Mouse (Mus musculus) neural tube, embryonic 15.5 days (tissue): ENCODE results near the gene Bfsp1. TPM values are rescaled to one million over a fixed set of nuclear protein-coding genes. Genes with fewer than 3 reads are reported as not detected.

ENCODE experiments used
- ATAC-seq: fragments of 200-750 bp; cut with Nextera tagmentation; 2 replicates; pipeline ENCODE4 v1.8.0; 2017; ENCODE audit warnings: mild to moderate bottlenecking, moderate TSS enrichment, moderate library complexity; ENCODE audit not compliant: low FRiP score
- H3K27ac ChIP-seq: fragments of 300-500 bp; sonication (generic); replicated peaks from 2 replicates; pipeline ENCODE4 v1.5.1; 2015; ENCODE audit warnings: mild to moderate bottlenecking, inconsistent platforms
- H3K27me3 ChIP-seq: fragments of 300-500 bp; sonication (generic); replicated peaks from 2 replicates; pipeline ENCODE4 v1.6.1; 2015; ENCODE audit warnings: inconsistent platforms
- H3K36me3 ChIP-seq: fragments of 300-500 bp; sonication (generic); 2 replicates; pipeline ENCODE4 v1.6.1; 2015; ENCODE audit warnings: inconsistent platforms
- H3K4me1 ChIP-seq: fragments of 300-500 bp; sonication (generic); 2 replicates; pipeline ENCODE4 v1.6.1; 2015; ENCODE audit warnings: inconsistent platforms
- H3K4me2 ChIP-seq: fragments of 300-500 bp; sonication (generic); 2 replicates; pipeline ENCODE4 v1.6.1; 2015; ENCODE audit warnings: inconsistent platforms, mild to moderate bottlenecking, moderate library complexity
- H3K4me3 ChIP-seq: fragments of 300-500 bp; sonication (generic); replicated peaks from 2 replicates; pipeline ENCODE4 v1.5.1; 2015; ENCODE audit warnings: mild to moderate bottlenecking, inconsistent platforms
- H3K9ac ChIP-seq: fragments of 300-500 bp; sonication (generic); replicated peaks from 2 replicates; pipeline ENCODE4 v1.6.1; 2015; ENCODE audit warnings: mild to moderate bottlenecking, inconsistent platforms
- H3K9me3 ChIP-seq: fragments of 300-500 bp; sonication (generic); replicated peaks from 2 replicates; pipeline ENCODE4 v1.6.1; 2016; ENCODE audit warnings: inconsistent platforms
- WGBS: fragments of 180-500 bp; shearing (Covaris S2); methylation state at CpG from one replicate; pipeline ENCODE4 v1.1.7; 2015; ENCODE audit warnings: mixed read lengths; 5-methylcytosine and 5-hydroxymethylcytosine counted together
- polyA plus RNA-seq: library from polyadenylated mRNA; unstranded; fragments of >200 nt; fragmentation: Nextera tagmentation; extraction: Ambion mirVana; gene quantifications from 2 replicates; pipeline ENCODE4 v1.2.1, GENCODE M21; 2015

Gene Bfsp1
- polyA plus RNA-seq, 1 experiment from 2014 or later = 1.4 TPM

DNA sequence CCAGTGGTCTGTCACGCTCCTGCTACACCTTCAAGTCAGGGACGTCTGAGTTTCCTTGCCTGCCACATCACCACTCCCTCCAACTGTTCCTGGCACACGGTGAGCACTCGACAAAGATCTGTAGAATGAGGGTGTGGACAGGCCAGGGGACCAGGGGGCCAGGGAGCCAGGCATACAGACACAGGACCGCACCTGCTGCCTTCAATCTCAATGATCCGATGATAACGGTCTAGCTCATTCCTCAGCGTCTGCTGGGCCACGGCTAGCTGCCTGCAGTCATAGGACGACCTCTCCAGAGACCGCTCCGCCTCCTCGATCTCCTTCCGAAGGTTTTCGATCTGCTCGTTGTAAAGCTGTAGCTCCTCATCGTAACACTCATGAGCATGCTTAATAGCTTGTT lies 31.3 kb downstream of the Bfsp1 start:
- WGBS = 68% methylated on average over 17 of the region's 17 CpGs
- no peaks in the 10 kb centered on the region for H3K36me3 ChIP-seq
- no peaks in the 10 kb centered on the region for H3K27me3 ChIP-seq
- H3K4me1 ChIP-seq = no peaks in the 10 kb centered on the region
- no peaks in the 10 kb centered on the region for H3K9me3 ChIP-seq
- H3K4me2 ChIP-seq = no peak overlapping the region
- no peak for ATAC-seq
- no peak overlapping the region for H3K27ac ChIP-seq
- no peak overlapping the region for H3K9ac ChIP-seq
- H3K4me3 ChIP-seq = no peak overlapping the region

DNA sequence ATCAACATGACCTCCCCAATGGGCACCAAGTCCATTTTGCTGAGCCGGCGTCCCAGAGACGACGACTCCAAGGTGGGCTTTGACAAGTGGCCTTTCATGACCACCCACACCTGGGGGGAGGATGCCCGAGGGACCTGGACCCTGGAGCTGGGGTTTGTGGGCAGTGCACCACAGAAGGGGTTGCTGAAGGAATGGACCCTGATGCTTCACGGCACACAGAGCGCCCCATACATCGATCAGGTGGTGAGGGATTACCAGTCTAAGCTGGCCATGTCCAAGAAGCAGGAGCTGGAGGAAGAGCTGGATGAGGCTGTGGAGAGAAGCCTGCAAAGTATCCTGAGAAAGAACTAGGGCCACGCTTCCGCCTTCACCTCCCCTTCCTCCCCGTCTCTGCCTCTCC lies 49.5 kb downstream of the Bfsp1 start:
- H3K27ac ChIP-seq = no peak overlapping the region
- no peaks in the 10 kb centered on the region for H3K27me3 ChIP-seq
- no peaks in the 10 kb centered on the region for H3K4me1 ChIP-seq
- H3K4me2 ChIP-seq = no peak overlapping the region
- ATAC-seq = no peak
- H3K4me3 ChIP-seq = no peak overlapping the region
- H3K9ac ChIP-seq = no peak overlapping the region
- 93% methylated on average over 11 of the region's 11 CpGs for WGBS
- no peaks in the 10 kb centered on the region; the same call in 1 of the 2 replicates for H3K36me3 ChIP-seq
- no peaks in the 10 kb centered on the region for H3K9me3 ChIP-seq

DNA sequence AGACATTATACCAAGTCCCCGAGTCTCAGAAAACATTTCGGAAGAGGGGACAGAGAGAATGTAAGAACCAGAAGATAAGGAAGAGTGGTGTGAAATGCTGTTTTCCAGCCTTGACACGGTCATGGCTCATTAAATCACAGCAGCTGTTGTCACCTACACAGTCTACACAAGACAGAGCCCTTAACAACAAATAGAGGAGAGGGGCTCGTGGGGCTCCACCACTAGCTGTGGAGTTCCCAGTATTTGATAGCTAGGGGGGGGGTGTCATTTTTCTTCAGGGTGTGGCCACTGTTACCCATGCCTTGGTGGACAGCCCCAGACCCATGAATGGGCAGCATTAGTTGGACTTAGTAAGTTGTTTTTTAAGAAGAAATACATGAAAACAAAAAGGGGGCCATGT lies 50.7 kb downstream of the Bfsp1 start:
- Histone ChIP-seq H3K9me3 (no peaks in the 10 kb centered on the region), H3K4me1 (no peaks in the 10 kb centered on the region)
- WGBS = 62% methylated on average over 4 of the region's 4 CpGs

DNA sequence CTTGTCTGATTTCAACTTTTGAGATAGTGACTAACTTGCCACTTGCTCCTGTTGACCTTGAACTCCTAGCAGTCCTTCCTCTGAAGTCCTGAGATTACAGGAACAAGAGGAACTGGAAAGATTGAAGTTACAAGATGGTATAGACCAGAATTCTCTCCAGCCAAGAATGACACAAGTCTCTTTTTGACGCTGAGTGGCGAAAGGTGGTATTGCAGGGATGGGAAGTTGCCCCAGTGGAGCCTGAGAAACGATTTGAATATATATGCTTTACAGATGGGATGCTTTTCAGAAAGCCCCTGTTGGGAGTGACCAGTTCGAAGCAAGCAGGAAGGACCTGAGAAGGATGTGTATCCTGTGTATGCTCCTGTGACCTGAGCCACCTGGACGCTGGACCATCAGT lies 54.2 kb downstream of the Bfsp1 start:
- H3K36me3 ChIP-seq = no peaks in the 10 kb centered on the region; the same call in 1 of the 2 replicates
- no peak overlapping the region for H3K4me2 ChIP-seq
- 76% methylated on average over 5 of the region's 5 CpGs for WGBS
- no peak overlapping the region for H3K9ac ChIP-seq
- H3K27ac ChIP-seq = no peak overlapping the region
- no peaks in the 10 kb centered on the region for H3K4me1 ChIP-seq
- ATAC-seq = no peak
- no peaks in the 10 kb centered on the region for H3K27me3 ChIP-seq
- H3K9me3 ChIP-seq = no peaks in the 10 kb centered on the region
- H3K4me3 ChIP-seq = no peak overlapping the region

More for the DNA sequence above, 50.7 kb downstream of the Bfsp1 start:
- no peak overlapping the region for H3K27ac ChIP-seq
- H3K4me2 ChIP-seq = no peak overlapping the region
- no peaks in the 10 kb centered on the region; the same call in 1 of the 2 replicates for H3K36me3 ChIP-seq
- no peaks in the 10 kb centered on the region for H3K27me3 ChIP-seq
- no peak overlapping the region for H3K4me3 ChIP-seq
- no peak for ATAC-seq
- no peak overlapping the region for H3K9ac ChIP-seq

DNA sequence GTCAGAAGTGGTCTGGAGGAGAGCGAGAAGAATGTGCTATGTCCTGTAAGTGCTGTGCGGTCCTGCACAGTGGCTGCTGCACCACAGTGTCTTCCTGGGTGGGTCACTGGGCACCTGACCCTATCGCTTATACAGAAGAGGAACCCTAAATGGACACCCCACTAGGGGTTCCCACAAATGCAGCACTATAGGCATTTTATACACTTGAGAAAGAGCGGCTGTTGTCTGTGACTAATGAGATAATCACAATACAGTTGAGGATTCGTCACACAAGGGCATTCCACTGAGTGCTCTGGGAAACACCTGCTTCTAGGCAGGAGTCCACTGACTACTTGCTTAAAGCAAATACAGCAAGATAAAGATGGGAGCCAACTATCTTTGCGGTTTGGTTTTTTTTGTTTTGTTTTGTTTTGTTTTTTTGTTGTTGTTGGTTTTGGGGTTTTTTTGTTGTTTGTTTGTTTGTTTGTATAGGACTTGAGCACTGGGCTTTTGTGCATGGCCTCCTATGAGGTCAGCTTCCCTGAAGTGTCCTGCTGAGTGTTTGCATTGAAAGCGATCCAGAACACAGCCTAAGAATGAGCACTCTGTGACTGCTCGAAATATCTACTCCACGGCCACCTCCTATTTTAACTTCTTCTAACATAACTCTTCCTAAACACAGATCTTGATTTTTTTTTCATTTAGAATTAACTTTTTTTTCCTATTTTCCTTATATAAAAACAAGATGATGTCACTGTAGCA lies 55.9 kb downstream of the Bfsp1 start:
- Histone ChIP-seq H3K36me3 (peaks cover 5% of the 10 kb centered on the region; the same call in 1 of the 2 replicates), H3K4me2 (no peak overlapping the region), H3K9me3 (no peaks in the 10 kb centered on the region), H3K4me3 (no peak overlapping the region), H3K27ac (no peak overlapping the region), H3K4me1 (no peaks in the 10 kb centered on the region), H3K27me3 (no peaks in the 10 kb centered on the region), H3K9ac (no peak overlapping the region)
- 54% methylated on average over 9 of the region's 9 CpGs for WGBS
- ATAC-seq = no peak

DNA sequence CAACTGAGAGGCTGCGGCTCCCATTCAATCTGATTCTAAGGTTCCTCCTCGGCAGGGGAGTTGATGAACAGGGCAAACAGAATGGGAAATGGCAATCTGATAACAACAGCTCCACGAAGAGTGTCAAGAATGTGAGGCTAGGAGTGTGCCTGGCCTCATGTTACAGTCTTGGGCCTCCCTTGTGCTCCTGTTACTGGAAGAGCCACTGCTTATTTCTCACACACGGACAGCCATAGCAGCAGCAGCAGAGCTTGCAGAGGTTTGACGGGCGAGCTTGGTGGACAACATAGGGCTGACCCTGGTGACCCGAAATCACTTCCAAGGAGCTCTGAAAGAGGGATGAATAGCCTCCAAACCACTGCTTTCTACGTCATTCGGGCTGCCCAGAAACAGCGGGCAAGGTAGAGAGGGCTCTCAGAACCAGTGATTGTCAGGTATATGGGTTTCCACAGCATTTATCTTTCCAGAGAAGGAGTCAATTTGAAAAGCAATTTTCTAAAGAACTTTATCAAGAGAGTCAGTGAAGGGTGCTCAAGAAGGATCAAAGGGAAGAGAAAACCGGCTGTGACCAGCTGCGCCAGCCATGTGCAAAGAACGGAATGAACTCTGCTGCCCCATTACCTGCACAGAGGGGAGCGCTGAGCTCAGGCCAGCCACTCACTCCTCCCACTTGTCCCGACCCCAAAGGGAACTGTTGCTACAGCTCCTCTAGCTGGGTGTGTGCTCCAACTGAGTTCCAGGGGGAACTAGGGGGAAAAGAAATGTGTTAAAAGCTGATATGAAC lies 56.6 kb downstream of the Bfsp1 start:
- Histone ChIP-seq H3K4me2 (no peak overlapping the region), H3K36me3 (peaks cover 6% of the 10 kb centered on the region; the same call in 1 of the 2 replicates), H3K4me3 (no peak overlapping the region), H3K9ac (no peak overlapping the region), H3K9me3 (no peaks in the 10 kb centered on the region), H3K27me3 (no peaks in the 10 kb centered on the region), H3K27ac (no peak overlapping the region), H3K4me1 (no peaks in the 10 kb centered on the region)
- no peak for ATAC-seq
- WGBS = 70% methylated on average over 15 of the region's 15 CpGs

DNA sequence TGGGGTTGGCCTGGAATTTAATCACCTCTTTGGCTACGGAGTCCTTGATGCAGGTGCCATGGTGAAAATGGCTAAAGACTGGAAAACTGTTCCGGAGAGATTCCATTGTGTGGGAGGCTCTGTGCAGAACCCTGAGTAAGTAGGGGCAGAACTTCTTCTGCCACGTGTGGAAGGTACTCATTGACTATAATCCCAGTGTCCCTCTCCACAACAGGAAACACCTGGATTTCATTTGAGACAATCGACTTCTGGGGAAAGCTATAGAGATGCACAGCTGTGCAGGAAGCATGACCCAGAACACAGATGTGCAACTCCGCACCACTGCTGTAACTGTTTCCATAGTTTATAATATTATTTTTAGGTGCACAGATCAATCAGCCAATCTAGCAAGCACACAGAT lies 61.9 kb downstream of the Bfsp1 start:
- no peak overlapping the region for H3K4me3 ChIP-seq
- no peak overlapping the region for H3K4me2 ChIP-seq
- H3K27ac ChIP-seq = no peak overlapping the region
- H3K9me3 ChIP-seq = no peaks in the 10 kb centered on the region
- no peaks in the 10 kb centered on the region for H3K27me3 ChIP-seq
- ATAC-seq = no peak
- no peaks in the 10 kb centered on the region for H3K4me1 ChIP-seq
- H3K9ac ChIP-seq = no peak overlapping the region
- 90% methylated on average over 5 of the region's 5 CpGs for WGBS
- peaks cover 13% of the 10 kb centered on the region; the same call in 1 of the 2 replicates for H3K36me3 ChIP-seq

DNA sequence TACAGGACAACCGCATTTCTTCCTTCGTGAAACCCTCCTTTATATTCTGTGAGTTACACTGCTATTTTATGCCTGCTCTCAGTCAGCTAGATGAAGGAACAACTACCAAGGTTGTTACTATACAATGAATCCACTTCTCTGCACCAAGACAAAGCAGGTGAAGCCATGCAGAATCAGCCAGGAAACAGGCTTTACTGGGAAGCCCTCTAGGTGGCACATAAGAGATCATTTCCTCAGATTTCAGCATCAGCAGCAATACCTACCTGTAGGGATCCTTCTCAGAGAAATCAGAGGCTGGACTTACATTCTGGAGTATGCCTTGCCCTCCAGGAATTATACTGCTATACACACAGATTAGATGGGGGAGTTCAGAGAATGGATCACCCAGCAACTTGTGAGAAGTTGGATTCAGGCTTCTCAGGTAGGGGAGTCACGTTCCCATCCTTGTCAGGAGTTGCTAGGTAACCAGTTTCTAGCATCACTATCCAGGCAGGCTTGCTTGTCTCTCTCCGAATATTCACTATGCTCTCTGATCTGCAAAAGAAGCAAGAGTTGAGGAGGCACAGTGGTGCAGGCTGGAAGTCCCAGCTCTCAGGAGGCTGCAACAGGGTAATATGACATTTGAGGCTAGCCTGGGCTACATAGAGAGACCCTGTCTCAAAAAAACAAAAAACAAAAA lies 66.5 kb downstream of the Bfsp1 start:
- no peak for ATAC-seq
- H3K27ac ChIP-seq = no peak overlapping the region
- WGBS = 75% methylated on average over 4 of the region's 4 CpGs

DNA sequence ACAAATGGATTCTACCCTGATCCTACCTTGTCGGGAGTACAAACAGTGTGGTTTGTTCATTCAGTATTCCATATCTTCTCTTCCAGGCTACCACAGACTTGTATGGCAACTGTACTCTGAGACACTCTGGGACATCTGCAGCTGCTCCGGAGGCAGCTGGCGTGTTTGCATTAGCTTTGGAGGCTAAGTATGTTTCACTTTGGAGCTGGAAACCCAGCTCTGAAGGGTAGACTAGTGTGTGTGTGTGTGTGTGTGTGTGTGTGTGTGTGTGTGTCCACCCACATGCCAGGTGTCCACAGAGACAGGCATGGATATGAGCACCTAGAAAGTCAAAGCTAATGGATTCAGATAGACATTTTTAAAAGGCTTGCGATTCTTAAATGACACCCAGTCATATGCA lies 67.1 kb downstream of the Bfsp1 start:
- Histone ChIP-seq H3K27ac (no peak overlapping the region), H3K4me1 (no peaks in the 10 kb centered on the region), H3K4me3 (no peak overlapping the region), H3K9me3 (no peaks in the 10 kb centered on the region), H3K4me2 (no peak overlapping the region), H3K9ac (no peak overlapping the region), H3K27me3 (no peaks in the 10 kb centered on the region), H3K36me3 (peaks cover 3% of the 10 kb centered on the region)
- 92% methylated on average over 4 of the region's 4 CpGs for WGBS
- no peak for ATAC-seq

More for the DNA sequence above, 66.5 kb downstream of the Bfsp1 start:
- no peaks in the 10 kb centered on the region for H3K9me3 ChIP-seq
- H3K36me3 ChIP-seq = peaks cover 7% of the 10 kb centered on the region
- H3K4me1 ChIP-seq = no peaks in the 10 kb centered on the region
- H3K27me3 ChIP-seq = no peaks in the 10 kb centered on the region
- no peak overlapping the region for H3K9ac ChIP-seq
- H3K4me2 ChIP-seq = no peak overlapping the region
- H3K4me3 ChIP-seq = no peak overlapping the region

DNA sequence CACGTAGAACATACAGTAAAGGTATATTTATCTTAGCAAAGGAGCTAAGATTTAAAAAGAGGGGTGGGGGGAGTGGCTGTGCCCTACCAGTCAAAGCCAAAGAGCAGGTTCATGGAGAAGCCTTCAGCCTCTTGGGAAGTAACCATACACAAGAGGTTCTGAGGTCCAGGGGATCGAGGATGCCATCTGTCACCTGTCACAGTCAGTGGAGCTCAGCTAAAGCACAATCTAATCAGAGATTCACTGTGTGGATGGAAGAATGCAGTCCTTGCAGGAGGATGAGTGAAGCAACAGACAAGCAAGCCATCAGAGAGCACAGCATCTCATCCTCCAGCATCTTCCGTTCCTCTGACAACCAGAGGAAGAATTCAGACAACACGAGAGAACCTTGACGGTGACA lies 73.1 kb downstream of the Bfsp1 start:
- H3K27ac ChIP-seq = no peak overlapping the region
- ATAC-seq = no peak
- H3K4me2 ChIP-seq = no peak overlapping the region
- 81% methylated on average over 5 of the region's 5 CpGs for WGBS
- no peak overlapping the region for H3K9ac ChIP-seq
- no peaks in the 10 kb centered on the region for H3K36me3 ChIP-seq
- H3K4me1 ChIP-seq = no peaks in the 10 kb centered on the region
- no peaks in the 10 kb centered on the region for H3K27me3 ChIP-seq
- H3K4me3 ChIP-seq = no peak overlapping the region
- H3K9me3 ChIP-seq = no peaks in the 10 kb centered on the region

DNA sequence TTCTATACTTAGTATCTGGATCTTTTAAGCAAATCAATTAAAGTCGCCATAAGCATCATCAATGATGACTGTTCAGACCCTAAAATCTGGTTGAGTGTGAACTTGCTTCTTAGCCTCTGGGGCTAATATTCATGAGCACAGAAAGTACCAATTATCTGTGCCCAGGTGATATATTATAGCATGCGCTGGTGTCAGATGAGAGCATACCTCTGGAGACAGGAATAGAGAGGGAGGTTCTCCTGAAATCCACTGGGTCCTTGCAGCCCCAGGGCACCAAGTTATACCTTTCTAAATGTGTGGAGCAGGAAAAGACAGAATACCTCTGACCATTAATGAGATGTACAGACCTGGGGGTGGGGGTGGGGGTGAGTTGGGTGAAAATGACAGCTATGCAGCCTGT lies 82.7 kb downstream of the Bfsp1 start:
- H3K4me3 ChIP-seq = no peak overlapping the region
- H3K27me3 ChIP-seq = no peaks in the 10 kb centered on the region
- H3K27ac ChIP-seq = no peak overlapping the region
- no peaks in the 10 kb centered on the region for H3K9me3 ChIP-seq
- no peak overlapping the region for H3K9ac ChIP-seq
- H3K36me3 ChIP-seq = 0 out of 2 replicates have a peak, but pooled peaks cover 5% of the 10 kb centered on the region
- ATAC-seq = no peak
- WGBS = 80% methylated on average over 2 of the region's 2 CpGs
- H3K4me2 ChIP-seq = no peak overlapping the region
- no peaks in the 10 kb centered on the region for H3K4me1 ChIP-seq
